Mouse (Mus musculus) hindbrain, postnatal 0 days (tissue): ENCODE data around the gene Zbtb39. TPM values are rescaled to one million over a fixed set of nuclear protein-coding genes. Genes with fewer than 3 reads are reported as not detected.

Experiments
- polyA plus RNA-seq: library from polyadenylated mRNA; unstranded; fragments of >200 nt; fragmentation: Nextera tagmentation; extraction: Ambion mirVana; gene quantifications from 2 replicates; pipeline ENCODE4 v1.2.1, GENCODE M21; 2015
- total RNA-seq: library from RNA; depleted of rRNA; stranded (reverse); fragments of >200 nt; gene quantifications from 2 replicates; pipeline ENCODE4 v1.2.3, GENCODE M21; 2014; rRNA removed

Zbtb39 gene
- total and polyA plus RNA-seq, 2 experiments from 2014 or later, result 2.5 to 9.9 TPM

Other genes with a start within 250 kb of the Zbtb39 start
- gene Stac3, start 237.9 kb upstream of the Zbtb39 start, total RNA-seq, result 0.68 and 3.7 TPM in 2 replicates
- 1.4 and 1.7 TPM in 2 replicates for gene Stac3, start 237.9 kb upstream of the Zbtb39 start, polyA plus RNA-seq
- gene Ndufa4l2, start 224.6 kb upstream of the Zbtb39 start, total RNA-seq, result 11.0 and 21.9 TPM in 2 replicates
- 16.7 and 17.4 TPM in 2 replicates for gene Ndufa4l2, start 224.6 kb upstream of the Zbtb39 start, polyA plus RNA-seq
- 66.1 and 91.1 TPM in 2 replicates for gene Shmt2, start 217.1 kb upstream of the Zbtb39 start, total RNA-seq
- 49.7 and 49.9 TPM in 2 replicates for gene Shmt2, start 217.1 kb upstream of the Zbtb39 start, polyA plus RNA-seq
- 26.0 and 33.5 TPM in 2 replicates for gene Nxph4, start 205.0 kb upstream of the Zbtb39 start, total RNA-seq
- 134 and 146 TPM in 2 replicates for gene Nxph4, start 205.0 kb upstream of the Zbtb39 start, polyA plus RNA-seq
- 245 TPM in 2 replicates for gene Lrp1, start 118.4 kb upstream of the Zbtb39 start, total RNA-seq
- gene Lrp1, start 118.4 kb upstream of the Zbtb39 start, polyA plus RNA-seq, result 73.7 and 75.5 TPM in 2 replicates
- 5.3 and 9.5 TPM in 2 replicates for gene Stat6, start 96.6 kb upstream of the Zbtb39 start, total RNA-seq
- 4.7 and 5.3 TPM in 2 replicates for gene Stat6, start 96.6 kb upstream of the Zbtb39 start, polyA plus RNA-seq
- gene Nemp1, start 72.6 kb upstream of the Zbtb39 start, total RNA-seq, result 2.8 and 4.1 TPM in 2 replicates
- 2.2 and 3.0 TPM in 2 replicates for gene Nemp1, start 72.6 kb upstream of the Zbtb39 start, polyA plus RNA-seq
- gene Nab2, start 71.0 kb upstream of the Zbtb39 start, total RNA-seq, result 3.5 and 4.1 TPM in 2 replicates
- 1.1 and 1.6 TPM in 2 replicates for gene Nab2, start 71.0 kb upstream of the Zbtb39 start, polyA plus RNA-seq
- 0.21 and 0.36 TPM in 2 replicates for gene Myo1a, start 34.4 kb upstream of the Zbtb39 start, total RNA-seq
- 0.50 and 0.53 TPM in 2 replicates for gene Myo1a, start 34.4 kb upstream of the Zbtb39 start, polyA plus RNA-seq
- gene Tac2, start 15.1 kb upstream of the Zbtb39 start, total RNA-seq, result 2.3 and 5.4 TPM in 2 replicates
- 5.6 and 6.7 TPM in 2 replicates for gene Tac2, start 15.1 kb upstream of the Zbtb39 start, polyA plus RNA-seq
- 1.9 and 2.9 TPM in 2 replicates for gene Gpr182, start 12.2 kb downstream of the Zbtb39 start, total RNA-seq
- 2.3 TPM in 2 replicates for gene Gpr182, start 12.2 kb downstream of the Zbtb39 start, polyA plus RNA-seq
- gene Rdh1, start 20.2 kb downstream of the Zbtb39 start, total RNA-seq, result 0.14 TPM in 1 of 2 replicates, not detected in the other
- not detected in 2 replicates for gene Rdh1, start 20.2 kb downstream of the Zbtb39 start, polyA plus RNA-seq
- gene Rdh16f1, start 20.2 kb downstream of the Zbtb39 start, total RNA-seq, result not detected in 2 replicates
- gene Rdh16f1, start 20.2 kb downstream of the Zbtb39 start, polyA plus RNA-seq, result 0.50 and 0.54 TPM in 2 replicates
- gene Rdh9, start 36.8 kb downstream of the Zbtb39 start, total RNA-seq, result 0.37 and 0.50 TPM in 2 replicates
- gene Rdh9, start 36.8 kb downstream of the Zbtb39 start, polyA plus RNA-seq, result 0.09 and 0.16 TPM in 2 replicates
- 0.37 TPM in 1 of 2 replicates, not detected in the other for gene Rdh16, start 61.6 kb downstream of the Zbtb39 start, total RNA-seq
- gene Rdh16, start 61.6 kb downstream of the Zbtb39 start, polyA plus RNA-seq, result 0.06 TPM in 1 of 2 replicates, not detected in the other
- gene Rdh19, start 110.4 kb downstream of the Zbtb39 start, total RNA-seq, result not detected in 2 replicates
- not detected in 2 replicates for gene Rdh19, start 110.4 kb downstream of the Zbtb39 start, polyA plus RNA-seq
- gene Rdh16f2, start 126.9 kb downstream of the Zbtb39 start, total RNA-seq, result not detected in 2 replicates
- not detected in 2 replicates for gene Rdh16f2, start 126.9 kb downstream of the Zbtb39 start, polyA plus RNA-seq
- not detected in 2 replicates for gene Rdh7, start 149.3 kb downstream of the Zbtb39 start, total RNA-seq
- gene Rdh7, start 149.3 kb downstream of the Zbtb39 start, polyA plus RNA-seq, result not detected in 2 replicates
- not detected in 2 replicates for gene Sdr9c7, start 159.0 kb downstream of the Zbtb39 start, total RNA-seq
- gene Sdr9c7, start 159.0 kb downstream of the Zbtb39 start, polyA plus RNA-seq, result not detected in 2 replicates